Mouse (Mus musculus) lung, postnatal 0 days (tissue): ENCODE data around the gene Fam8a1. TPM values are rescaled to one million over a fixed set of nuclear protein-coding genes. Genes with fewer than 3 reads are reported as not detected.

Experiments
- ATAC-seq: fragments of 200-750 bp; cut with Nextera tagmentation; 2 replicates; pipeline ENCODE4 v1.8.0; 2017; ENCODE audit warnings: moderate library complexity
- DNase-seq: peaks from one replicate; pipeline ENCODE4 v3.0.0-alpha.2; 2016; ENCODE audit warnings: low spot score
- H3K27ac ChIP-seq: fragments of 300-500 bp; sonication (generic); 2 replicates; pipeline ENCODE4 v1.5.1; 2014; ENCODE audit warnings: antibody characterized with exemption, mild to moderate bottlenecking, low read length, mixed read lengths
- H3K27me3 ChIP-seq: fragments of 300-500 bp; sonication (generic); replicated peaks from 2 replicates; pipeline ENCODE4 v1.6.1; 2014; ENCODE audit warnings: low read length, mixed read lengths; ENCODE audit not compliant: insufficient read depth
- H3K36me3 ChIP-seq: fragments of 300-500 bp; sonication (generic); 2 replicates; pipeline ENCODE4 v1.6.1; 2014; ENCODE audit warnings: low read length, mixed read lengths; ENCODE audit not compliant: insufficient read depth
- H3K4me1 ChIP-seq: fragments of 300-500 bp; sonication (generic); 2 replicates; pipeline ENCODE4 v1.6.1; 2014; ENCODE audit warnings: antibody characterized with exemption, low read depth, low read length, mixed read lengths; ENCODE audit not compliant: insufficient read depth
- H3K4me2 ChIP-seq: fragments of 300-500 bp; sonication (generic); replicated peaks from 2 replicates; pipeline ENCODE4 v1.6.1; 2014; ENCODE audit warnings: low read depth, mild to moderate bottlenecking, low read length, moderate library complexity, mixed read lengths
- H3K4me3 ChIP-seq: fragments of 300-500 bp; sonication (generic); 2 replicates; pipeline ENCODE4 v1.5.1; 2014; ENCODE audit warnings: low read depth, low read length
- H3K9ac ChIP-seq: fragments of 300-500 bp; sonication (generic); replicated peaks from 2 replicates; pipeline ENCODE4 v1.6.1; 2014; ENCODE audit warnings: low read depth, mild to moderate bottlenecking
- H3K9me3 ChIP-seq: fragments of 300-500 bp; sonication (generic); 2 replicates; pipeline ENCODE4 v1.6.1; 2016; ENCODE audit warnings: low read length, mixed read lengths
- CTCF ChIP-seq: IDR thresholded peaks from 2 replicates; pipeline ENCODE4 v1.5.1; 2016; ENCODE audit warnings: antibody characterized with exemption, mild to moderate bottlenecking
- EP300 ChIP-seq: IDR thresholded peaks from 2 replicates; pipeline ENCODE4 v1.6.1; 2016; ENCODE audit warnings: antibody characterized with exemption, mild to moderate bottlenecking, control low read depth
- WGBS: fragments of 180-500 bp; shearing (Covaris S2); extraction: QIAGEN DNeasy Blood & Tissue Kit; methylation state at CpG from one replicate; pipeline ENCODE4 v1.1.7; 2014; 5-methylcytosine and 5-hydroxymethylcytosine counted together
- polyA plus RNA-seq: library from polyadenylated mRNA; unstranded; fragments of >200 nt; fragmentation: Nextera tagmentation; extraction: Ambion mirVana; gene quantifications from 2 replicates; pipeline ENCODE4 v1.2.1, GENCODE M21; 2015

The Fam8a1 gene
- polyA plus RNA-seq, 1 experiment from 2014 or later = 12.7 TPM

DNA sequence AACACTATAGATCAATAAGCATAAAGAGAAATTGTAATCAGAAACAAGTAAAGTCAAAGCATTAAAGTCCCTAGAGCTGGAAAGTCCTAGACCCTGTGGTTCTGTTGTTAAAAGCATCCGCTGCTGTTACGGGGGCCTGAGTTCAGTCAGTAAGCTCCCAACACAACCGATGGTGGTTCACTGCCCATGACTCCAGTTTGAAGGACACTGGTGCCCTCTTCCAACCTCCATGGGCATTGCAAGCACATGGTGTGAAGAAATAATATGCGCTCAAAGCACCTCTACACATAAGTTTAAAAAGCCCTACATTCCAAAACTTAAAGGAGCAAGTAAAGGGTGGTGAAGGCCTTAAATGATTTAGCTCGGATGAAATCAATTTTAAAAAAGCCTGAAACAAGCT lies 33.8 kb downstream of the Fam8a1 start:
- 80% methylated on average over 5 of the region's 5 CpGs for WGBS
- H3K27me3 ChIP-seq = no peaks in the 10 kb centered on the region
- no peaks in the 10 kb centered on the region for H3K4me1 ChIP-seq
- H3K4me3 ChIP-seq = no peak overlapping the region
- no peak overlapping the region for H3K27ac ChIP-seq
- TF ChIP-seq CTCF (peak; percentile 69), EP300 (no peak)
- no peak overlapping the region for H3K4me2 ChIP-seq
- peaks cover 3% of the 10 kb centered on the region; the same call in 1 of the 2 replicates for H3K36me3 ChIP-seq
- ATAC-seq = no peak
- peak; percentile 30 for DNase-seq
- H3K9ac ChIP-seq = no peak overlapping the region
- H3K9me3 ChIP-seq = no peaks in the 10 kb centered on the region

DNA sequence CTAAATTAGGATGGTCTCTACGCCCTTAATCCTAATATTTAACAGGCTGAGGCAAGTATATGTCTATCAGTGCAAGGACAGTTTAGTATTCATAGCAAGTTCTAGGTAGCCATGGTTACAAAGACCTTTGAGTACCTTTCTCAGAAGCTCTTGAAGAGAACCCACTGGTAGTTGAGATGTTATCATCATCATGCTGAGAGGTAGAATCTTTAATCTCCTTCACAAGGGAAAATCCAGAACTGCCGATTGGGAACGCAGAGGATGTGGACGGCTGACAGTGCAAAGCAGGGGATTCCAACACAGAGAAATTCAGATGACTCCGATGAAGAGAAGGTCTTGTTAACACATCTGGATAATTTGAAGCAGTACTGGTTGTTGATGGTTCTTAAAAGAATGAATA lies 44.2 kb downstream of the Fam8a1 start:
- H3K27ac ChIP-seq = no peak overlapping the region
- peaks cover 24% of the 10 kb centered on the region; the same call in 1 of the 2 replicates for H3K36me3 ChIP-seq
- ATAC-seq = no peak
- no peaks in the 10 kb centered on the region for H3K27me3 ChIP-seq
- no peak overlapping the region for H3K4me2 ChIP-seq
- TF ChIP-seq CTCF (no peak), EP300 (no peak)
- no peaks in the 10 kb centered on the region; the same call in 1 of the 2 replicates for H3K4me1 ChIP-seq
- no peaks in the 10 kb centered on the region for H3K9me3 ChIP-seq
- DNase-seq = no peak
- no peak overlapping the region for H3K9ac ChIP-seq
- H3K4me3 ChIP-seq = no peak overlapping the region
- WGBS = 92% methylated on average over 5 of the region's 5 CpGs

DNA sequence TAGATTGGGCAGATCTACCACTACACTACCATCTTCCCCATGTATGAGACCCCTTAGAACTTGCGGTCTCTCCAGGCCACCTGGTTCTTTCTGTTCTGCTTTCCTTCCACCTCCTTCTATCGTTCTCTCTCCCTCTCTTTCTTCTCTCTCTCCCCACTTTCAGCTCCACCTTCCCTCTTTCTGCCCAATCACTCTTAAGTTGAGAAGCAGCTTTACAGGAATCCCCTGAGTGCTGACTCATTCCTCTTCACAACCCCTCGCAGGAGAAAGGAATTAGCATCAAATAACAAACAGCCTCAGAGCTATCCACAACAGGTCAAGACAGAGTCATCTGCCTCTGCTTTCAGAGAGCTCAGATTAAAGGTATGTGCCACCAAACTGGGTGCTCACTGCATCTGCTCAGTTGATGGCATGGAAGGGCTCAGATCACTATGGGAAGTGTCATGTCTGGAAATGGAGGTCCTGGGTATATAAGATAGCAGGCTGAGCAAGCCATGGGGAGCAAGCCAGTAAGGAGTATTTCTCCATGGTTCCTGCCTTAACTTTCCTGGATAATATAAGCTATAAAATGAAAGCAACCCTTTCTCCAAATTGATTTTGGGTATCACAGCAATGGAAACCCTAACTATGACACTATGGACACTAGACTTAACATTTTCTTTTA lies 46.8 kb downstream of the Fam8a1 start:
- no peaks in the 10 kb centered on the region for H3K9me3 ChIP-seq
- WGBS = 63% methylated on average over 3 of the region's 3 CpGs
- no peaks in the 10 kb centered on the region; the same call in 1 of the 2 replicates for H3K4me1 ChIP-seq
- no peak overlapping the region for H3K4me2 ChIP-seq
- no peak overlapping the region for H3K27ac ChIP-seq
- TF ChIP-seq CTCF (no peak), EP300 (no peak)
- no peak overlapping the region for H3K4me3 ChIP-seq
- H3K27me3 ChIP-seq = no peaks in the 10 kb centered on the region
- no peak for DNase-seq
- H3K9ac ChIP-seq = no peak overlapping the region
- no peak for ATAC-seq
- H3K36me3 ChIP-seq = peaks cover 16% of the 10 kb centered on the region; the same call in 1 of the 2 replicates

DNA sequence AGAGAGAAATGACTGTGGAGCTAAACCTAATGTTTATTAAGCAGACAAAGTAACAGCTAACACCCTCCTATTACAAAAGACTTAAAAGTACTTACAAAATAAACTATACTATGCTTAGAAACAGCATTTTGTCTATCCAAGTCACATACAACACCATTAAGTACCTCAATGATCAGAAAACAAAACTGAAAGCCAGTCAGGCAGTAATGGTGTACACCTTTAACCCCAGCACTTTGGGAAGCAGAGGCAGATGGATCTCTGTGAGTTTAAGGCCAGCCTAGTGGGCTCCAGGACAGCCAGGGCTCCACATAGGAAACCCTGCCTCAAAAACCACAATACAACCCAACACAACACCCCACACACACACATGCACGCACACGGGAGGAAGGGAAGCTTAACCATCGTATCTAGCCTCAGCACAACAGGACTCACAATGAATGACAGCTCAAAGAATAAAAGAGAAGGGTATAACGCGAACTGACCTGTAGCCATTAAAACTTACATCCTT lies 49.6 kb downstream of the Fam8a1 start:
- Histone ChIP-seq H3K36me3 (no peaks in the 10 kb centered on the region), H3K4me2 (no peak overlapping the region)

DNA sequence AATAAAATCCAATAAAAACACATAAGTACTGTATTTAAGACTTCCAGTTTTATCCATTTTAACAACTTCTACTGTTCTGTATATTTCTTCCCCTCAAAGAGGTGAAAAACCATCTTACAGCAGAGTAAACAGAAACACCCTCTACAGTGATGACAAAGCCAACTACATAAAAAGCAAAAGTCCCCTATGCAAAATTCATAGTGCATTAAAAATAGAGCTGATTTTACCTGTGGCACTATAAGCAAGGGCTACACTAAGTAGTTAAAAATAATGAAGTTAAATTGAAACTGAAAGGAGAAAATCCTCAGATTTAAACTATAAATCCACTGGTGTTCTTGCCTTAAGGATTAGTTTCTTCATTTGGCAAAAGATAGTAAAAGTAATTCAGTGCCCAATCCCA lies 51.7 kb downstream of the Fam8a1 start:
- Histone ChIP-seq H3K4me3 (no peak overlapping the region), H3K27me3 (no peaks in the 10 kb centered on the region), H3K9ac (no peak overlapping the region), H3K4me2 (no peak overlapping the region), H3K9me3 (no peaks in the 10 kb centered on the region), H3K27ac (no peak overlapping the region), H3K36me3 (no peaks in the 10 kb centered on the region), H3K4me1 (peaks cover 8% of the 10 kb centered on the region)
- no peak for TF ChIP-seq CTCF
- no peak for TF ChIP-seq EP300
- DNase-seq (no peak), ATAC-seq (no peak)

More for the DNA sequence above, 49.6 kb downstream of the Fam8a1 start:
- Histone ChIP-seq H3K9me3 (no peaks in the 10 kb centered on the region), H3K4me1 (no peaks in the 10 kb centered on the region; the same call in 1 of the 2 replicates), H3K9ac (no peak overlapping the region), H3K27ac (no peak overlapping the region), H3K27me3 (no peaks in the 10 kb centered on the region), H3K4me3 (no peak overlapping the region)
- DNase-seq = no peak
- no peak for ATAC-seq
- TF ChIP-seq CTCF = no peak
- no peak for TF ChIP-seq EP300
- 84% methylated on average over 5 of the region's 5 CpGs for WGBS

DNA sequence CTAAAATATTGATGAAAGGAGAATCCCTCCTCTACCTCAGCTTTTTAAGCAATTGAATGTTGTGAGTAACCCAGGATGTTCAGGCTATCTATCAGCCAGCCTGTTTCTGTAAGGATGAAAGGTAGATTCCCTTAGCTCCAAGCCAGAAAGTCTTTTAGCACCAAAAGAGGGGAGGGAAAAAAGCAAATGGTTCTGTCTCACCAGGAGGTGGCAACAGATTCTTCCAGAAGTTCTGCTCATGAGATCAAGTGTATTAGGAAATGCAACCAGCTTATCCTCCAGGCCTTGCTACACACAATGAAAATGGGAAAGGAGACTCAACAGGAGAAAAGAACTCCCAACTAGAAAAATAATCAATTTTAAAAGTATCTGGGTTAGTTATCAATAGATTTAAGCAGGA lies 55.0 kb downstream of the Fam8a1 start:
- DNase-seq = peak; percentile 84
- ATAC-seq = no peak
- peaks cover 8% of the 10 kb centered on the region for H3K4me1 ChIP-seq
- H3K36me3 ChIP-seq = no peaks in the 10 kb centered on the region
- no peak overlapping the region for H3K4me3 ChIP-seq
- H3K27me3 ChIP-seq = no peaks in the 10 kb centered on the region
- H3K9ac ChIP-seq = no peak overlapping the region
- no peak overlapping the region for H3K27ac ChIP-seq
- no peak overlapping the region for H3K4me2 ChIP-seq
- H3K9me3 ChIP-seq = no peaks in the 10 kb centered on the region
- TF ChIP-seq EP300 (no peak), CTCF (peak; percentile 72)
